Mouse (Mus musculus) myocyte (in vitro differentiated cells): ENCODE measurements around the gene Wdr90.

Experiments
- CEBPB ChIP-seq: IDR thresholded peaks from 2 replicates; pipeline ENCODE4 v1.6.1; 2011; ENCODE audit warnings: mild to moderate bottlenecking, moderate library complexity; ENCODE audit not compliant: poor library complexity, insufficient read depth, severe bottlenecking
- E2F4 ChIP-seq: IDR thresholded peaks from one replicate; pipeline ENCODE4 v1.6.1; 2011; ENCODE audit warnings: mild to moderate bottlenecking, control low read depth, moderate library complexity; ENCODE audit not compliant: insufficient read depth
- MAX ChIP-seq: IDR thresholded peaks from one replicate; pipeline ENCODE4 v1.6.1; 2011; ENCODE audit warnings: low read depth, mild to moderate bottlenecking, control low read depth
- MYOG ChIP-seq, 3 experiments: IDR thresholded peaks; one replicate each; pipeline ENCODE4 v1.6.1; 2011; ENCODE audit warnings: control low read depth in 2 of 3, low read depth in 2 of 3, mild to moderate bottlenecking in 2 of 3; ENCODE audit not compliant: insufficient read length in 2 of 3, control insufficient read depth in 1 of 3, insufficient read depth in 1 of 3
- POLR2A ChIP-seq: IDR thresholded peaks from one replicate; pipeline ENCODE4 v1.6.1; 2011; ENCODE audit warnings: low read depth, mild to moderate bottlenecking, control low read depth, moderate library complexity; ENCODE audit not compliant: insufficient read length
- POLR2AphosphoS2 ChIP-seq: IDR thresholded peaks from one replicate; pipeline ENCODE4 v1.6.1; 2011; ENCODE audit warnings: low read depth, control low read depth; ENCODE audit not compliant: insufficient read length
- TCF12 ChIP-seq: IDR thresholded peaks from one replicate; pipeline ENCODE4 v1.6.1; 2011; ENCODE audit warnings: mild to moderate bottlenecking, control low read depth; ENCODE audit not compliant: poor library complexity, insufficient read depth, severe bottlenecking
- TCF3 ChIP-seq: IDR thresholded peaks from one replicate; pipeline ENCODE4 v1.6.1; 2011; ENCODE audit warnings: low read depth, control low read depth; ENCODE audit not compliant: insufficient read length
- USF1 ChIP-seq: IDR thresholded peaks from one replicate; pipeline ENCODE4 v1.6.1; 2011; ENCODE audit warnings: low read depth, mild to moderate bottlenecking, control low read depth, moderate library complexity

DNA sequence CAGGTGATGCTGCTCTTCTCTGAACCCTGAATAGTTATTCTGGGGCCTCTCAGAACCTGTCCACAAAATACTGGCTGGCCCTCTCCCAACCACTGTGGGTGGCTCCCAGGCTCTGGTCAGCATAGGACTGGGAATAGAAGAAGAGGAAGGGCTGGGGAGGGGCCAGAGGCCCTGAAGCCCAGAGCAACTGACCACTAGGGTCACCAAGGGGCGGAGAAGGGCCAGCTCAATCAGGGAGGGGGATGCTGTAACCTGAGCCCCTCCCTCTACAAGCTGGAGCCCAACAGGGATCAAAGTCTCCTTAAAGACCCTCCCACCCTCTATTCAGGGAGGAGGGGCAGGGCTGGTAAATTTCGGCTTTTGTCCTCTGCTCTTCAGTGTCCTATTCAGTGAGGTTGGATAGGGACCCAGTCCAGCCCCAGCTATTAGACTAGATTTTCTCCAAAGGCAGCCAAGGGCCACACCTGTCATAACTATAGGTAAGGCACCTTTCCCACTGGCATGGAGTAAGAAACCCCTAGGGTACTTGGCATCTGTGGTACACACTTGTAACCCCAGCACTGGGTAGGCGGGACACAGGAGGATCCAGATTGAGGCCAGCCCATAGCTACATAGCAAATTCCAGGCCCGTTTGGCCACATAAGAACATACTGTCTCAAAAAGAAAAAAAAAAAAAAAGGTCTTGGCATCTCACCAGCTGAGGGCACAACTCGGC is 19.1 kb upstream of the Wdr90 start, which contains the start of gene Wfikkn1:
- no peak for TF ChIP-seq USF1
- TF ChIP-seq POLR2A, result no peak
- no peak for TF ChIP-seq MAX
- TF ChIP-seq CEBPB, result no peak
- TF ChIP-seq MYOG (IDR thresholded peaks at IDR 0.05; ENCODE audit: control insufficient read depth in 1 of 3, insufficient read depth in 1 of 3, insufficient read length in 2 of 3, low read depth in 2 of 3), result no peak
- TF ChIP-seq TCF3, result no peak
- no peak for TF ChIP-seq POLR2AphosphoS2
- no peak for TF ChIP-seq TCF12
- TF ChIP-seq E2F4, result no peak
